Mouse (Mus musculus) olfactory bulb, adult 2 months (tissue): ENCODE data around the gene Cmtm8.

Source experiments
- CTCF ChIP-seq: fragments of 200-500 bp; IDR thresholded peaks from 2 replicates; pipeline ENCODE4 v1.5.1; 2012; ENCODE audit warnings: low read depth, mild to moderate bottlenecking, low read length, moderate library complexity; ENCODE audit not compliant: insufficient read depth
- POLR2A ChIP-seq: fragments of 200-500 bp; IDR thresholded peaks from 2 replicates; pipeline ENCODE4 v1.6.1; 2012; ENCODE audit warnings: mild to moderate bottlenecking, low read depth, low read length, moderate library complexity; ENCODE audit not compliant: insufficient read depth

DNA sequence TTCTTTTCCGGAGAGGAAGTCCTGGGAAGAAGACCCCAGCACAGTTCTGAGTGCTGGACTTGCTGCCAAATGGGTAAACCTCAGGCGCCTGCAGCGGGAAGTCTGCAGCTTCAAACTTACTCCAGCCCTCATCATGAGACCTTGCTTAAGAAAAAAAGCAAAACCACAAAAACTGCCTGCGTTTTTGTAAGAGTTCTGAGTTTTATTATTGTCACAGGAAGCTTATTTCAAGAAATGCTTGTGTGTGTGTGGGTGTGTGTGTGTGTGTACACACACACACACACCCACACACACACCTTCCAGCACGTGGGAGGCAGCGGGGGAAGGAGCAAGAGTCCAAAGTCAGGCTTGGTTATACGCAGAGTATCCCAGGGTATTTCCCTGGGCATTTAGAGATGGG lies 85.7 kb downstream of the Cmtm8 start:
- TF ChIP-seq CTCF (no peak), POLR2A (no peak)
